Mouse (Mus musculus): ENCODE measurements around the gene Slc50a1. TPM values are rescaled to one million over a fixed set of nuclear protein-coding genes. Genes with fewer than 3 reads are reported as not detected.

Gene Slc50a1
- polyA plus RNA-seq, 1 experiment, result not detected

GRCm38 (mm10) chr3:89287286-89287685, 16.9 kb upstream of the Slc50a1 start:
- Histone ChIP-seq H3K27ac (ENCODE audit: insufficient read depth, low read depth, low read length) (no peak overlapping the region), H3K4me3 (ENCODE audit: insufficient read depth, low read depth, low read length) (no peak overlapping the region), H3K4me1 (ENCODE audit: control insufficient read depth, insufficient read depth, low read length) (peaks cover 4% of the 10 kb centered on the region; the same call in 1 of the 2 replicates)
- TF ChIP-seq POLR2A (IDR thresholded peaks at IDR 0.05; ENCODE audit: insufficient read depth, low read depth, low read length), result no peak
- 81% methylated on average over 5 of the region's 5 CpGs for WGBS

GRCm38 (mm10) chr3:89285526-89285925, 15.2 kb upstream of the Slc50a1 start:
- 50% methylated on average over 2 of the region's 2 CpGs for WGBS
- Histone ChIP-seq H3K27ac (ENCODE audit: insufficient read depth, low read depth, low read length) (no peak overlapping the region), H3K4me1 (ENCODE audit: control insufficient read depth, insufficient read depth, low read length) (peaks cover 13% of the 10 kb centered on the region), H3K4me3 (ENCODE audit: insufficient read depth, low read depth, low read length) (no peak overlapping the region)
- TF ChIP-seq POLR2A (IDR thresholded peaks at IDR 0.05; ENCODE audit: insufficient read depth, low read depth, low read length), result no peak
- TF ChIP-seq CTCF (IDR thresholded peaks at IDR 0.05; ENCODE audit: insufficient read depth, low read depth, low read length), result no peak

- Histone ChIP-seq H3K4me3 (ENCODE audit: insufficient read depth, low read depth, low read length) (no peak overlapping the region), H3K27ac (ENCODE audit: insufficient read depth, low read depth, low read length) (no peak overlapping the region), H3K4me1 (ENCODE audit: control insufficient read depth, insufficient read depth, low read length) (peaks cover 21% of the 10 kb centered on the region)
- TF ChIP-seq POLR2A (IDR thresholded peaks at IDR 0.05; ENCODE audit: insufficient read depth, low read depth, low read length), result no peak
- no peak for TF ChIP-seq CTCF (IDR thresholded peaks at IDR 0.05; ENCODE audit: insufficient read depth, low read depth, low read length)
- 91% methylated on average over 3 of the region's 3 CpGs for WGBS
Observed at GRCm38 (mm10) chr3:89284261-89284660, 13.9 kb upstream of the Slc50a1 start.

- TF ChIP-seq CTCF (IDR thresholded peaks at IDR 0.05; ENCODE audit: insufficient read depth, low read depth, low read length) (no peak), POLR2A (IDR thresholded peaks at IDR 0.05; ENCODE audit: insufficient read depth, low read depth, low read length) (no peak)
- Histone ChIP-seq H3K4me1 (ENCODE audit: control insufficient read depth, insufficient read depth, low read length) (peaks cover 24% of the 10 kb centered on the region), H3K27ac (ENCODE audit: insufficient read depth, low read depth, low read length) (no peak overlapping the region), H3K4me3 (ENCODE audit: insufficient read depth, low read depth, low read length) (no peak overlapping the region)
- 23% methylated on average over 4 of the region's 4 CpGs for WGBS
Observed at GRCm38 (mm10) chr3:89282291-89282643, 11.9 kb upstream of the Slc50a1 start.

- Histone ChIP-seq H3K27ac (ENCODE audit: insufficient read depth, low read depth, low read length) (no peak overlapping the region), H3K4me1 (ENCODE audit: control insufficient read depth, insufficient read depth, low read length) (peaks cover 28% of the 10 kb centered on the region), H3K4me3 (ENCODE audit: insufficient read depth, low read depth, low read length) (no peak overlapping the region)
- WGBS, result 19% methylated on average over 20 of the region's 20 CpGs
- TF ChIP-seq POLR2A (IDR thresholded peaks at IDR 0.05; ENCODE audit: insufficient read depth, low read depth, low read length), result no peak
- TF ChIP-seq CTCF (IDR thresholded peaks at IDR 0.05; ENCODE audit: insufficient read depth, low read depth, low read length), result peak; percentile 81
Observed at GRCm38 (mm10) chr3:89281579-89282290, 11.4 kb upstream of the Slc50a1 start.

GRCm38 (mm10) chr3:89280606-89281511, 10.5 kb upstream of the Slc50a1 start, which contains the start of gene Efna1:
Gene Efna1, minus strand, starts transcription at chr3:89281142.
- peak within 1 kb of the TSS; percentile 49 for H3K4me3 ChIP-seq (ENCODE audit: insufficient read depth, low read depth, low read length)
- TF ChIP-seq CTCF (IDR thresholded peaks at IDR 0.05; ENCODE audit: insufficient read depth, low read depth, low read length) (no peak), POLR2A (IDR thresholded peaks at IDR 0.05; ENCODE audit: insufficient read depth, low read depth, low read length) (no peak)
- H3K4me1 ChIP-seq (ENCODE audit: control insufficient read depth, insufficient read depth, low read length), result peaks cover 28% of the 10 kb centered on the region
- no peak within 1 kb of the TSS for H3K27ac ChIP-seq (ENCODE audit: insufficient read depth, low read depth, low read length)
- 3% methylated on average over 52 of the region's 52 CpGs for WGBS

GRCm38 (mm10) chr3:89280050-89280605, 9.8 kb upstream of the Slc50a1 start:
- TF ChIP-seq CTCF (IDR thresholded peaks at IDR 0.05; ENCODE audit: insufficient read depth, low read depth, low read length) (no peak), POLR2A (IDR thresholded peaks at IDR 0.05; ENCODE audit: insufficient read depth, low read depth, low read length) (no peak)
- H3K4me1 ChIP-seq (ENCODE audit: control insufficient read depth, insufficient read depth, low read length), result peaks cover 28% of the 10 kb centered on the region
- H3K4me3 ChIP-seq (ENCODE audit: insufficient read depth, low read depth, low read length), result peak overlapping the region; percentile 49
- 1% methylated on average over 28 of the region's 29 CpGs for WGBS
- H3K27ac ChIP-seq (ENCODE audit: insufficient read depth, low read depth, low read length), result no peak overlapping the region

- TF ChIP-seq POLR2A (IDR thresholded peaks at IDR 0.05; ENCODE audit: insufficient read depth, low read depth, low read length), result 0 out of 2 replicates have a peak, but pooled peaks have one; percentile 24
- no peak for TF ChIP-seq CTCF (IDR thresholded peaks at IDR 0.05; ENCODE audit: insufficient read depth, low read depth, low read length)
- 11% methylated on average over 35 of the region's 35 CpGs for WGBS
- Histone ChIP-seq H3K4me3 (ENCODE audit: insufficient read depth, low read depth, low read length) (peak overlapping the region; percentile 49), H3K4me1 (ENCODE audit: control insufficient read depth, insufficient read depth, low read length) (peaks cover 28% of the 10 kb centered on the region), H3K27ac (ENCODE audit: insufficient read depth, low read depth, low read length) (peak overlapping the region; percentile 48)
Observed at GRCm38 (mm10) chr3:89279153-89279890, 9.0 kb upstream of the Slc50a1 start.
